Mouse (Mus musculus) stomach, embryonic 16.5 days (tissue): ENCODE measurements around the gene Ncor2. TPM values are rescaled to one million over a fixed set of nuclear protein-coding genes. Genes with fewer than 3 reads are reported as not detected.

Experiments
- ATAC-seq: fragments of 200-750 bp; cut with Nextera tagmentation; 2 replicates; pipeline ENCODE4 v1.8.0; 2017; ENCODE audit warnings: moderate number of reproducible peaks, moderate TSS enrichment; ENCODE audit not compliant: insufficient read depth, low FRiP score
- H3K27ac ChIP-seq: fragments of 300-500 bp; sonication (generic); 2 replicates; pipeline ENCODE4 v1.5.1; 2014; ENCODE audit warnings: low read length
- H3K27me3 ChIP-seq: fragments of 300-500 bp; sonication (generic); 2 replicates; pipeline ENCODE4 v1.6.1; 2014; ENCODE audit warnings: low read length, control low read depth, mixed read lengths; ENCODE audit not compliant: control insufficient read depth, insufficient read depth
- H3K36me3 ChIP-seq: fragments of 300-500 bp; sonication (generic); 2 replicates; pipeline ENCODE4 v1.6.1; 2014; ENCODE audit warnings: low read length; ENCODE audit not compliant: control insufficient read depth, insufficient read depth
- H3K4me1 ChIP-seq: fragments of 300-500 bp; sonication (generic); 2 replicates; pipeline ENCODE4 v1.6.1; 2014; ENCODE audit warnings: low read length, control low read depth, mixed read lengths; ENCODE audit not compliant: control insufficient read depth, insufficient read depth
- H3K4me2 ChIP-seq: fragments of 300-500 bp; sonication (generic); 2 replicates; pipeline ENCODE4 v1.6.1; 2014; ENCODE audit warnings: low read depth, low read length, mixed read lengths
- H3K4me3 ChIP-seq: fragments of 300-500 bp; sonication (generic); replicated peaks from 2 replicates; pipeline ENCODE4 v1.5.1; 2014; ENCODE audit warnings: mild to moderate bottlenecking, low read length
- H3K9ac ChIP-seq: fragments of 300-500 bp; sonication (generic); 2 replicates; pipeline ENCODE4 v1.6.1; 2014; ENCODE audit warnings: low read length
- H3K9me3 ChIP-seq: fragments of 300-500 bp; sonication (generic); replicated peaks from 2 replicates; pipeline ENCODE4 v1.6.1; 2016; ENCODE audit warnings: low read length, control low read depth; ENCODE audit not compliant: control insufficient read depth
- WGBS: fragments of 180-500 bp; shearing (Covaris S2); extraction: QIAGEN DNeasy Blood & Tissue Kit; methylation state at CpG from one replicate; pipeline ENCODE4 v1.1.7; 2014; 5-methylcytosine and 5-hydroxymethylcytosine counted together
- polyA plus RNA-seq: library from polyadenylated mRNA; unstranded; fragments of >200 nt; fragmentation: Nextera tagmentation; extraction: Ambion mirVana; gene quantifications from 2 replicates; pipeline ENCODE4 v1.2.1, GENCODE M21; 2015

Ncor2 gene
- polyA plus RNA-seq, 1 experiment from 2014 or later: 24.6 TPM

GRCm38 (mm10) chr5:125041578-125041977 lies 137.4 kb downstream of the Ncor2 start:
- 85% methylated on average over 9 of the region's 9 CpGs for WGBS
- peaks cover 34% of the 10 kb centered on the region for H3K36me3 ChIP-seq

GRCm38 (mm10) chr5:125040128-125040584 lies 138.9 kb downstream of the Ncor2 start:
- Histone ChIP-seq H3K27ac (peak overlapping the region; percentile 49), H3K4me3 (no peak overlapping the region), H3K9ac (no peak overlapping the region), H3K4me2 (no peak overlapping the region), H3K36me3 (peaks cover 40% of the 10 kb centered on the region), H3K27me3 (no peaks in the 10 kb centered on the region), H3K9me3 (no peaks in the 10 kb centered on the region), H3K4me1 (no peaks in the 10 kb centered on the region)
- 60% methylated on average over 5 of the region's 5 CpGs for WGBS
- ATAC-seq: peak; percentile 71

More at GRCm38 (mm10) chr5:125041578-125041977, 137.4 kb downstream of the Ncor2 start:
- Histone ChIP-seq H3K27me3 (no peaks in the 10 kb centered on the region), H3K9ac (no peak overlapping the region), H3K4me1 (0 out of 2 replicates have a peak, but pooled peaks cover 5% of the 10 kb centered on the region), H3K4me3 (no peak overlapping the region), H3K27ac (no peak overlapping the region), H3K4me2 (no peak overlapping the region), H3K9me3 (no peaks in the 10 kb centered on the region)
- no peak for ATAC-seq

GRCm38 (mm10) chr5:125039377-125040027 lies 139.5 kb downstream of the Ncor2 start:
- WGBS: 87% methylated on average over 8 of the region's 8 CpGs
- Histone ChIP-seq H3K36me3 (peaks cover 37% of the 10 kb centered on the region), H3K9ac (no peak overlapping the region), H3K27me3 (no peaks in the 10 kb centered on the region), H3K9me3 (no peaks in the 10 kb centered on the region), H3K4me3 (no peak overlapping the region), H3K4me2 (no peak overlapping the region), H3K27ac (peak overlapping the region; percentile 49), H3K4me1 (no peaks in the 10 kb centered on the region)
- no peak for ATAC-seq

DNA sequence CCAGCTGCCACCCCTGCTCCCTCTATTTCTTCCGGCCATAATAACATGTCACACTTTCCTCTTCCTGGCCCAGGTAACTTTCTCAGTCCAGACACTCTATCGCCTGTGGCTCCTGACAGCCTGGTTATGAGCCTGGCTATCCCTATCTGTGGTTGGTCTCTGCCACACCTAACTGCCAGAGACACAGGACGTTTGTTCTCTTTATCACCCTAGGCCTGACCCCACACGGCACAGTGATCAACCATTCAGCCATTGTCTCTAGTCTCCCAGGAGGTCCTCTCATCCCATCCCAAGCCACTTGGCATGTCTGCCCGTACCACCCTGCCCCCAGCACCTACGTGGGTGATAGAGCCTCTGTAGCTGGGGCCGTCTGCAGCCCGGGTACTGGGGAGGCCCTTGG lies 142.5 kb downstream of the Ncor2 start:
- no peak for ATAC-seq
- no peak overlapping the region for H3K27ac ChIP-seq
- H3K9me3 ChIP-seq: no peaks in the 10 kb centered on the region
- no peak overlapping the region for H3K4me2 ChIP-seq
- no peak overlapping the region for H3K4me3 ChIP-seq
- no peaks in the 10 kb centered on the region for H3K4me1 ChIP-seq
- H3K9ac ChIP-seq: no peak overlapping the region
- 85% methylated on average over 8 of the region's 8 CpGs for whole genome bisulfite sequencing
- no peaks in the 10 kb centered on the region for H3K27me3 ChIP-seq
- peaks cover 50% of the 10 kb centered on the region for H3K36me3 ChIP-seq

GRCm38 (mm10) chr5:125028911-125029310 lies 150.1 kb downstream of the Ncor2 start:
- no peak overlapping the region for H3K27ac ChIP-seq
- H3K27me3 ChIP-seq: no peaks in the 10 kb centered on the region
- H3K9ac ChIP-seq: no peak overlapping the region
- no peak for ATAC-seq
- peaks cover 64% of the 10 kb centered on the region for H3K36me3 ChIP-seq
- H3K4me2 ChIP-seq: no peak overlapping the region
- no peaks in the 10 kb centered on the region for H3K4me1 ChIP-seq
- no peak overlapping the region for H3K4me3 ChIP-seq
- 97% methylated on average over 20 of the region's 20 CpGs for WGBS
- H3K9me3 ChIP-seq: no peaks in the 10 kb centered on the region

DNA sequence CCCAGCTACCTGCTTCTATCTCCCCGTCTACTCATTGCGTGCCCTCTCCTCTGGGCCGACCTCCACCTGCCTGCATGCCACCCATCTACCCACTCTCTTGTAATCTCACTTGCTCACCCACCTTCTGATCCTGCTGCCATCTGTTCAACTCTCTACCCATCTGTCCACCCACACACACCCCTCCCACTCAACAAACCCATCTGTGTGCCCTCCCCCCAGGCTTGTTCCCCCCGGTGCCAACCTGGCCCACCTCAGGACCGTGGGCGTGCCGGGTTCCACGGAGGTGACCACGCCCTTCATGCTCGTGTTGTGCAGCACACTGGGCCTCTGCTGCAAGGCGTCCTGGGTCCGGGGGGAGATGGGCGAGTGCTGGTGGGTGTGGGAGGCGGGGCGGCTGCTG lies 150.6 kb downstream of the Ncor2 start:
- H3K4me2 ChIP-seq: no peak overlapping the region
- H3K9me3 ChIP-seq: no peaks in the 10 kb centered on the region
- H3K4me1 ChIP-seq: no peaks in the 10 kb centered on the region
- no peaks in the 10 kb centered on the region for H3K27me3 ChIP-seq
- no peak overlapping the region for H3K4me3 ChIP-seq
- 89% methylated on average over 15 of the region's 15 CpGs for WGBS
- H3K36me3 ChIP-seq: peaks cover 62% of the 10 kb centered on the region
- no peak for ATAC-seq
- H3K9ac ChIP-seq: no peak overlapping the region
- H3K27ac ChIP-seq: no peak overlapping the region

GRCm38 (mm10) chr5:125024002-125024401 lies 155.0 kb downstream of the Ncor2 start:
- Histone ChIP-seq H3K36me3 (peaks cover 52% of the 10 kb centered on the region), H3K4me1 (no peaks in the 10 kb centered on the region), H3K4me3 (no peak overlapping the region), H3K4me2 (no peak overlapping the region), H3K9ac (no peak overlapping the region), H3K27ac (no peak overlapping the region), H3K27me3 (no peaks in the 10 kb centered on the region), H3K9me3 (no peaks in the 10 kb centered on the region)
- WGBS: 76% methylated on average over 14 of the region's 14 CpGs
- no peak for ATAC-seq

DNA sequence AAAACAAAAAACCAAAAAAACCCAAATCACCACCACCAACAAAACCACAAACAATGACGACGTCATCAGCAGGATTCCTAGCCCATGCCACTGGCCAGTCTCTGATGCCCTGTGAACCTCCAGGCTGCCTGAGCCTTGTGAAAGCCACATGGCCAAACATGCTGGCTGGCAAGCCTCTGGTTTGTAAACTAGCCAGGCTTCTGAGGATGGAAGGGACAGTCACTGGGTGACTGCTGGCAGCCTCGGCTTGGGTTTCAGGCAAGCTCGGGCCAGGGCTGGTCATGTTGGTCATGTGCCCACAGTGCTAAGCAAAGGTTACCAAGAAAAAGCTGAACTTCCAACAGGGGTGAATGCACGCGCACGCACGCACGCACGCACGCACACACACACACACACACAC lies 157.7 kb downstream of the Ncor2 start:
- no peak for ATAC-seq
- Histone ChIP-seq H3K9ac (no peak overlapping the region), H3K4me3 (no peak overlapping the region), H3K4me2 (no peak overlapping the region), H3K9me3 (no peaks in the 10 kb centered on the region), H3K27ac (no peak overlapping the region), H3K36me3 (peaks cover 50% of the 10 kb centered on the region), H3K27me3 (no peaks in the 10 kb centered on the region), H3K4me1 (no peaks in the 10 kb centered on the region)
- WGBS: 70% methylated on average over 11 of the region's 11 CpGs

DNA sequence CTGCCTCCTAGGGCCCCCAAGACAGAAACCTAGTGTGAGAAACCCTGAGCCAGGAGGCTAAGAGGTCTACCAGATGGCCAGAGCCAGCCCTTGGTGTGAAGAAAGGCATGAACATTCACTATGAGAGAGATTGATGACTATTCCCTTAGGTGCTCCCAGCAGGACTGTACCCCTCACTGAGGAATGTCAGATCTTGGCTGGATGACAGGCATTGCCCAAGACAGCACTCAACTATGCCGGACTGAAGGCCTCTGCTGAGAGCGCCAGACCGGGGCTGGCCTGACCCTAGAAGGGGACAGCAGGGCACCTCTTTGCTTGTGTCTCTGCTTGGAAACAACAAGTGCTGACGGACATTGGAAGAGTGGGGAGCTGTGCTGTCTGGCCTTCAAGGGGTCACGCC lies 159.9 kb downstream of the Ncor2 start:
- Histone ChIP-seq H3K4me1 (no peaks in the 10 kb centered on the region), H3K36me3 (peaks cover 44% of the 10 kb centered on the region), H3K27ac (no peak overlapping the region), H3K4me2 (no peak overlapping the region), H3K9ac (no peak overlapping the region), H3K9me3 (no peaks in the 10 kb centered on the region), H3K4me3 (no peak overlapping the region), H3K27me3 (no peaks in the 10 kb centered on the region)
- no peak for ATAC-seq
- 84% methylated on average over 5 of the region's 5 CpGs for WGBS
